Mouse (Mus musculus): ENCODE data around the gene Slc4a1.

DNA sequence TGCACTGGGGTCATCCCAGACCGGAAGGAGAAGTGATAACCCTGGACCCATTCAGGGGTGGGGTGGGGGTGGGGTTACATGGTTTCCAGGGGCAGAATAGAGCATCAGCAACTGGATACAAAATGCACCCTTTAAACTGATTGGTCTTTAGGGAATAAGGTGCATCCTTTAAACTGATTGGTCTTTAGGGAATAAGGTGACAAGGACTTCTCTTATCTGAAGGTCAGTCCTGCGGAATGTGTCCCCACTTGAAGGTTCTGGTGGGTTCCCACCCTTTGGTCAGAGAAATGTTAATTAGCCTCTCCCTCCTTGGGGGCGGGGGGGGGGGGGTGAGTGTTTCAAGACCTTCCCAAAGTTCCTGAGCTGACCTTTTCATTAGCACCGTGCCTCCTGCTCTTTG, 34.2 kb downstream of the Slc4a1 start:
- TF ChIP-seq CTCF (IDR thresholded peaks at IDR 0.05) (no peak), EP300 (IDR thresholded peaks at IDR 0.05; ENCODE audit: insufficient read depth, low read depth, low read length) (no peak)

Measured in heart, adult 2 months (tissue).